Mouse (Mus musculus) neutrophil, adult 5-6 weeks (primary cell): ENCODE results near the gene Chrm4. TPM values are rescaled to one million over a fixed set of nuclear protein-coding genes. Genes with fewer than 3 reads are reported as not detected.

Experiments
- ATAC-seq: fragments of 151-379, 151-347 bp; 2 replicates; pipeline ENCODE4 v1.8.0; 2017; ENCODE audit warnings: mild to moderate bottlenecking, moderate TSS enrichment; ENCODE audit not compliant: insufficient number of reproducible peaks, poor library complexity, low FRiP score, severe bottlenecking; ENCODE audit errors: extremely low read depth
- total RNA-seq: library from RNA; stranded (forward); fragments of 200-1000 nt; gene quantifications from 2 replicates; pipeline ENCODE4 v1.2.3, GENCODE M21; 2017

Chrm4 gene
- total RNA-seq, 1 experiment from 2014 or later: not detected

GRCm38 (mm10) chr2:91958701-91959457, 31.8 kb downstream of the Chrm4 start:
- ATAC-seq: 0 out of 2 replicates have a peak, but pooled peaks have one; percentile 27

GRCm38 (mm10) chr2:91959544-91960410, 32.7 kb downstream of the Chrm4 start:
- no peak for ATAC-seq

- ATAC-seq: no peak
Observed at GRCm38 (mm10) chr2:91960459-91960858, 33.4 kb downstream of the Chrm4 start.

GRCm38 (mm10) chr2:91961901-91962761, 35.1 kb downstream of the Chrm4 start:
- peak; percentile 30; the same call in 1 of the 2 replicates for ATAC-seq

- ATAC-seq: no peak
Observed at GRCm38 (mm10) chr2:91962864-91963401, 35.9 kb downstream of the Chrm4 start.

- ATAC-seq: peak; percentile 65
Observed at GRCm38 (mm10) chr2:91963443-91963932, 36.4 kb downstream of the Chrm4 start.

GRCm38 (mm10) chr2:91964610-91965204, 37.7 kb downstream of the Chrm4 start:
- ATAC-seq: no peak

- peak; percentile 40 for ATAC-seq
Observed at GRCm38 (mm10) chr2:91965417-91965816, 38.4 kb downstream of the Chrm4 start.

- no peak for ATAC-seq
Observed at GRCm38 (mm10) chr2:91966367-91966766, 39.3 kb downstream of the Chrm4 start.

- no peak for ATAC-seq
Observed at GRCm38 (mm10) chr2:91967962-91968361, 40.9 kb downstream of the Chrm4 start.

GRCm38 (mm10) chr2:91971231-91972097, 44.4 kb downstream of the Chrm4 start:
- no peak for ATAC-seq

GRCm38 (mm10) chr2:91972121-91972566, 45.1 kb downstream of the Chrm4 start:
- ATAC-seq: peak; percentile 85

- no peak for ATAC-seq
Observed at GRCm38 (mm10) chr2:91973416-91974135, 46.5 kb downstream of the Chrm4 start.

- no peak for ATAC-seq
Observed at GRCm38 (mm10) chr2:91975581-91976541, 48.8 kb downstream of the Chrm4 start, which contains the start of gene Dgkz. Gene Dgkz (minus strand): TSS chr2:91975864.

- no peak for ATAC-seq
Observed at GRCm38 (mm10) chr2:91977960-91978359, 50.9 kb downstream of the Chrm4 start.
